In the genomic region with DNA sequence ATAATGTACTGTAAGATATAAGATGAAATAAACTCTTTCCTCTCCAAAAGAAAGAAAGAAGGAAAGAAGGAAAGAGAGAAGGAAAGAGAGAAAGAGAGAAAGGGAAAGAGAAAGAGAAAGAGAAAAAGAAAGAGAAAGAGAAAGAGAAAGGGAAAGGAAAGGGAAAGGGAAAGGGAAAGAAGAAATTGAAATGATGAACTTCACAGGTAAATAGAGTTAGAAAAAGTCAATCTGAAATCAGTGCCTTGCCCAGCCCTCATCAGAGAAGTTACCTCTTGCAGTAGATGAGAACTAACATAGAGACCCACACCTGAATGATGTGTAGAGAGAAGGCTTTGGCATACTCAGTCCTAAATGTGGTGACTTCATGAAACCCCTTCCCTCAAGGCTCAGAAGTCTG, we compare ENCODE assay signal across 25 mouse cellular contexts. TPM values are rescaled to one million over a fixed set of nuclear protein-coding genes. Genes with fewer than 3 reads are reported as not detected.
"Had no signal": no experiment of that assay in that cellular context is flagged by ENCODE, and none has a peak within 500 bp of the region (broad histone marks: within the 10 kb centered on the region; RNA-seq: fewer than 3 reads in every experiment).

No protein-coding gene starts in this region.

- H3K4me3 ChIP-seq: lung, embryonic 15.5 days; megakaryocyte, embryonic 14.5 days; midbrain, embryonic 13.5 days; midbrain, embryonic 15.5 days; neural tube, embryonic 12.5 days had no signal

- H3K27me3 ChIP-seq: lung, embryonic 15.5 days; megakaryocyte, embryonic 14.5 days; midbrain, embryonic 13.5 days; midbrain, embryonic 15.5 days; neural tube, embryonic 12.5 days had no signal

- H3K9me3 ChIP-seq: lung, embryonic 15.5 days; megakaryocyte, embryonic 14.5 days; midbrain, embryonic 13.5 days; midbrain, embryonic 15.5 days; neural tube, embryonic 12.5 days had no signal

- ATAC-seq: liver, postnatal 0 days; lung, postnatal 0 days; midbrain, embryonic 13.5 days; midbrain, embryonic 15.5 days had no signal

- H3K27ac ChIP-seq: lung, embryonic 15.5 days; macrophage; midbrain, embryonic 13.5 days; midbrain, embryonic 15.5 days; neural tube, embryonic 12.5 days had no signal

- DNase-seq: liver, postnatal 0 days; lung, adult 2 months; lung, postnatal 14 days; lung, postnatal 36 days; retina, postnatal 1 day; right cerebral cortex, adult 18-20 months; right cerebral cortex, postnatal 25 days; right cerebral cortex, postnatal 4 days; spleen, adult 18-20 months; thymus, adult 18-20 months; thymus, postnatal 14 days; thymus, postnatal 36 days had no signal

- H3K36me3 ChIP-seq: lung, embryonic 15.5 days; midbrain, embryonic 13.5 days; midbrain, embryonic 15.5 days; neural tube, embryonic 12.5 days had no signal

- H3K4me1 ChIP-seq: midbrain, embryonic 13.5 days; midbrain, embryonic 15.5 days; neural tube, embryonic 12.5 days had no signal

RNA-seq across cellular contexts. Expression of a gene that starts 44.9 kb away (rescaled TPM):
- total RNA-seq: megakaryocyte progenitor cell, adult 5-6 weeks; midbrain, postnatal 0 days; neutrophil, adult 5-6 weeks had no signal
- polyA plus RNA-seq: liver, postnatal 0 days; macrophage; midbrain, embryonic 11.5 days; midbrain, embryonic 13.5 days; midbrain, embryonic 15.5 days; neural tube, embryonic 14.5 days; small intestine, adult 2 months had no signal
